Mouse (Mus musculus) urinary bladder, postnatal 14 days (tissue): ENCODE results near the gene Chmp2a.
"Not testable (repeated sequence)": the region's sequence is repeated elsewhere in the genome, so short reads cannot be mapped to it uniquely, and the experiment has no call there.

ENCODE experiments used
- DNase-seq: peaks from one replicate; pipeline ENCODE4 v3.0.0; 2021; ENCODE audit warnings: low spot score

Chmp2a gene

DNA sequence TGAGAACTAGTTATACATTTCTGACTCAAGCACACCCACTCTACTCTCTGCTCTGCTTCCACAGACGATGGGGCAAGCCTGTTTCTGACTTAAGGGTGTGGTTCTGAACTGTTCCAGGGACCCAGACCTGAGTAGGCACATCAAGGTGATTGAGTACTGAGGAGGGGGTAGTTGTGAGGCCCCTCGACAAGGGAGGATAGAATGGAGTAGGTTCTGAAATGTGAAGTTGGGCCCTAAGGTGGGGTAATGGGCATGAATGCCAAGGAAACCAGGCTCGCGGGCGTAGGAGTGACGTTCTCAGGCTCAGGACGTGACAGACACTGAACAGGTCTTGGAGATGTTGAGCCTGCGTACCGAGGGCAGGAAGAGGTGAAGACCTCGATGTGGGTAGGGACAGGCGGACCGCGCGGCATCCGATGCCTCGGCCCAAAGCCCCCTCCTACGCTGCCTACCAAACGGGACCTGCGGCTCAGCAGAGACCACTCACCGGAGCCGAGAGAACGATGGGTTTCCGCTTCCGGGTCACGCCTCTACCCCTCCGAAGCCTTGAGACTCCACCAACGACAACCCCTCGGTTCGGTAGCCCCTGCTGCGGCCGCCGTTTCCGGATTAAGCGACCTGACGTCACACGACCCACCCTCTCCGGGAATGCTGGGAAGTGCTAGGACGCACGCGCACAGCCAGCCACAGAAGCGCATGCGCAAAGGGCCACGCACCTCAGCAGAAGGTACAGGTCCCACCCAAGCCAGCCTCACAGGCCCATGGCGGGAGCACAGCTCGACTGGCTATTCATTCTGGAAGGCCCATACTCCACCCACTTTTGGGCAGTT lies at the start of gene Chmp2a:
TSS of gene Chmp2a (minus strand) at position 660 of the 830 bp plus-strand sequence.
- peak; percentile 98 for DNase-seq

DNA sequence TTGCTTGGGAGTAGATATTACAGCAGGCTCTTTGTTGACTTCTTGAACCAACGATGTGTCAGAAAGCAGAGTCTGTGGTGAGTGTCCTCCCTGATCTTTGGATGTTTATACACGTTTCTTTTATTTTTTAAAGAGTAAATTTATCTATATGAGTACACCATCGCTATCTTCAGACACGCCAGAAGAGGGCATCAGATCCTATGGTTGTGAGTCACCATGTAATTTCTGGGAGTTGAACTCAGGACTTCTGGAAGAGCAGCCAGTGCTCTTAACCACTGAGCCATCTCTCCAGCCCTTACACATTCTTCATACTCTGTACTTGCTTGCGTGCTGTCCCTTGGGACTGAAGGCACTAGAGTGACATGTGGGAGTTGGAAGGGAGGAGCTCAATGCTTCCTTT lies 37.7 kb upstream of the Chmp2a start:
- DNase-seq = no peak

DNA sequence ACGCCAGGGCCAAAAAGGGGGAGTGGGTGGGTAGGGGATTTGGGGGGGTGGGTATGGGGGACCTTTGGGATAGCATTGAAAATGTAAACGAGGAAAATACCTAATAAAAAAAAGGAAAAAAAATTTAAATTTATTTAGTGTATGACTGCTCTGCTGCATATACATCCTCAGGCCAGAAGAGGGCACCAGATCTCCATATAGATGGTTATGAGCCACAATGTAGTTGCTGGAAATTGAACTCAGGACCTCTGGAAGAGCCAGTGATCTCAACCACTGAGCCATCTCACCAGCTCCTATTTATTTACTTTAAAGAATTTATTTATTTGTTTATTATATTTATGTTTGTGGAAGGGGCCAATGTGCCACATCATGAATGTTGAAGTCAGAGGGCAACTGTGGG lies 28.8 kb upstream of the Chmp2a start:
- not testable (repeated sequence) for DNase-seq

DNA sequence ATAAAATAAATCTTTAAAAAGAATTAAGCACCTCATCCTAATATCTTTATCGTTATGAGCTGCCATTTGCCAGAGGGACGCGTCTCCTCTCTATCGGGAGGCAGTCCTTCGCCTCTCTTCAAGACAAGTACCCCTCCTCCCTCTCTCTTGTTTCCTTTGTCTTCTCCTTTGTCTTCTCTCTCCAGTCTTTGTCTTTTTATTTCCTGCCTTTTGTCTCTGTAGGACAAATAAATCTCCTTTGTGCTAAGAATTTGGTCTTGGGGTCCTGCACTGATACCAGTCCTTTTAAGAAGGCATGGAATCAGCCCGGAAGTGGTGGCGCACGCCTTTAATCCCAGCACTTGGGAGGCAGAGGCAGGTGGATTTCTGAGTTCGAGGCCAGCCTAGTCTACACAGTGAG lies 24.9 kb upstream of the Chmp2a start:
- no peak for DNase-seq

DNA sequence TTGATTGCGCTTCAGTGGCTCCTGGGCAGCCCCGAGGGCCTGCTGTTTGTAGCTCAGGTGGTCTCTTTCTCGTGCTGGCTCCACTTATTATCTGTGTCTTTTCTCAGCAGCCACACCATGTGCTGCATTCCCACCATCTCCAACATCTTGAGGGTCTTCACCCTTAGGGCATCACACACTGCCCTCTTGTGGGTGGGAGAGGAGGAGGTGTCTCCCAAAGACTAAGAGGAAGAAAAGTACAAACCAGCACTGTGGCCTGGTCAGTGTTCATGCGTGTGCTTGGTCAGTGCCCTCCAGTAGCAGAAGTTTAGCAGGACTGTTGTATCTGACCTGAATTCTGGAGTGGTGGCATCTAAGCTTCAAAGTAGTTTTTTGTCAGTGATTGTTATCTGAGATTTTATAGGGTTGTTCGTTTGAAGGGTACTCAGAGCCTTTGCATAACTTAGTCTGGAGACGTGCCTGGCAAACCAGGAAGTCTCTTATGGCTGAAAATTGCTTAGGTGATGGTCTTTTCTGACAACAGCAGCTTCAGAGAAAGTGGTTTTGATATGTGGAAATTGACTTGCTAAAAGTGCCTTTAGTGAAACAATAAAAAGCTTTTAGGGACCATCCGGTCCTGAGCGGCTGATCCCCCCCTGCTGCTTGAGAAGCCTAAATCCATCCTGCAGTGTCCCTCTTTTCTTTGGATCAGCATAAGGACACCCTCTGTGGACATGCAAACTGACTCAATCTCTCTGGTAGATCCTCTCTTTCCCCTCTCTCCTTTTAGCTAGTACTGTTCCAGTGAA lies 22.5 kb upstream of the Chmp2a start:
- DNase-seq = no peak

DNA sequence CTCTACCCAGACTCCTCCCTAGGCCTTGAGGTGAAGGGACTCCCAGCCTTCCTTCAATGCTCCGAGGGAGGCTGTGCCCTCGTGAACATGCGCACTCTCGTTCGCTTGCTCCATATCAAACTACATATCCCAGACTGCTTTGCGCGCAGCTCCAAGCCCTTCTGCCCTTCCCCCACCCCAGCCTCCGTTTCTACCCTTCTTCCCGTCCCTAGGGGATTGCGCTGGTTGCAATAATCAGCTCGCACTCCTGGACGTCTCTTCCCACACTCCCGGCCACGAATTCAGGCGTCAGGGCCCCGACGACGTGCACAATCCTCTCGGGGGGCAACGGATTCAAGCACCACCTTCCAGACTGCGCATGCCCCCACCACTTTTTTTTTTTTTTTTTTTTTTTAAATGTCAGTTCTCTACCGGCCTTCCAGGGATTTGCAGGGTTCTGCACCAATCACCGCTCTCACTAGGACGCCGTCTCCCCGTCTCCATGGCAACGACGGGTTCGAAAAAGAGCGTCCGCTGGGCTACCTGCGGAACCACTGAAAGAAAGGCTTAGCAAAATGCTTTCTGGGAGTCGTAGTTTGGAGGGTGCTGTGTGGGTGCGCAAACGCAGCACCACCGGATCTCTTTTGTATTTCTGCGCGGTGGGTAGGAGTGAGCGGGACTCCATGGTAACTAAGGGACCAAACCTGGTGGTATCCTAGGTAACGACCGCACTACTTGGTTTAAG lies 19.8 kb upstream of the Chmp2a start, which contains the start of gene Mzf1:
TSS of gene Mzf1 (minus strand) at position 478 of the 724 bp plus-strand sequence.
- peak; percentile 95 for DNase-seq

DNA sequence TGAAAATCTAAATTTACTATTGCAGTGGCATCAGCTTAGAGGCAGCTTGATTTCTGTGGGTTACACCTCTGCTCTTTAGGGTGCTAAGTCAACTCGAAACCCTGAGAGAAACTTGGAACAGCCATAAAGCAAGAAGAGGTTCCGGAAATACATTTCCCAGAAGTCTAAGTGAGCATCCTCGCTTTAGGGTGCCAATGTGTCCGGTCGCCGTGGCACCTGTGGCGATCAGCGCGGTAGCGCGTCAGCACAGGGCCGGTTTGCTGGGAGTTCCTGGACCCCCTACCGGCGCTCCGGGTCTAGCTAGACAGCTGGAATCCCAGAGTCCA lies 19.3 kb upstream of the Chmp2a start:
- no peak for DNase-seq

DNA sequence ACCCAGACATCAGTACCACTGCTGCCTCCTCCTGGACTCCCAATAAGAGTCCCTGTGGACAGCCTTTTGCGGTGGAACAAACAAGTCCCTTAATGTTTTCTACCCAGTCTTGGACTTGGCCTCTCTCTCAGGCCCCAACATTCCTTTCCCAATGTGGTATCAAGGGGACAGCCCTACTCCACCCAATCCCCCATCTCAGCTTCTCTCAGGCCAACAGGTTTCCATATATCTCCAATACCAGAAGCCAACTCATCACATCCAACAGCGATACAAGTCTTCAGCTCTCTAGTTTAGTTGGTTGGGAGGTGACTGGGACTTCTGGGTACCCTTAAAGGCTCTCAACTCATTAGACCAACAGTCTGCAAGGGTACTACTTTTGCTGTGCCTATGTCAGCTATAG lies 18.9 kb upstream of the Chmp2a start:
- no peak for DNase-seq

DNA sequence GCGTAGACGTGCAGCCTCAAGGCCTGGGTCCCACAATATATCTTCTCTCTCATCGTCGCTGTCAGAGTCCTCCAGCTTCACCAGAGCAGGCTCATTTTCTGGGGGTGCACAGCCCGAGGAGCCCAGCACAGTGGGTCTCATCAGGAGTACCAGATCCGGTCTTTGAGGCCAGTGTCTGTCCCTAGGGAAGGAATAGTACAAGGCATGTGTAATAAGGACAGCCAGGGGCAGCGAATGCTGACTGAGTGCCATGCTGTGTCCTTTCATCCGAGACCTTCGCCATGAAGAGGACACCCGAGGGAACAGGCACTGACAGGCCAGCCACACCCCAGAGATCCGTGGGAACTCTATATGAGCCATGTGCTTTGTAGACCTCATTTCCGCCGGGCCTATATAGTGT lies 18.4 kb upstream of the Chmp2a start:
- DNase-seq = no peak

DNA sequence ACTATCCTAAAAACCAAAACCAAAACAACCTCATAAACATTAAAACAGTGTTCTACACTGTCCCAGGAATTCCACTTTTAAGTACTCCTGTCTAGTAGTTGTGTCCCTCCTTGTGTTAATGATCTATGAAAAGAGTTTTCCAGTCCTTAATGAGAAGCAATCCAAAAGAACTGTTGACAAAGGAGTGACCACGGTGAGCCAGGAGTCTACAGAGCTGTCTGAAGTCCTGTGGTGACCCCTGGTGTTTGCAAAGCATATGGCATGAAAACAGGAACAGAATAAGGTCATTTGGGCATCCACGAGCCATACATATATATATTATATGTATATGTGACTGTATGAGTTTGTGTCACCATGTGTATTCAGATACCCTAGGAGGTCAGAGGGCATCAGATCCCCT lies 11.5 kb upstream of the Chmp2a start:
- DNase-seq = peak; percentile 69

DNA sequence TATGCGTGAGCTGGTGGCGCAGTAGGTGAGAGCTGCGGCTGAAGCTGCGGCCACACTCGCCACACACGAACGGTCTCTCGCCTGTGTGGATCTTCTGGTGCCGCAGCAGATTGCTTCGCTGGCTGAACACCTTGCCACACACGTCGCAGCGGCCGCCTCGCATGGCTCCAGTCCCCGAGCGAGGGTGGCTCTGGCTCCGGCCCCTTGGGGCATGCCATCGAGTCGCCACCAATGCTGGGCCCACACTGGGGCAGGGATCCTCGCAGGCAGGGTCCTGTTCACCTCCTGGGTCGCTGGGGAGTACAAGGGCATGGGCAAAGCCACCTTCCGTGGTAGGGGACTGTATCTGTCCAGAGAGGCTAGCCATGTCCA lies 9.6 kb upstream of the Chmp2a start:
- no peak for DNase-seq

DNA sequence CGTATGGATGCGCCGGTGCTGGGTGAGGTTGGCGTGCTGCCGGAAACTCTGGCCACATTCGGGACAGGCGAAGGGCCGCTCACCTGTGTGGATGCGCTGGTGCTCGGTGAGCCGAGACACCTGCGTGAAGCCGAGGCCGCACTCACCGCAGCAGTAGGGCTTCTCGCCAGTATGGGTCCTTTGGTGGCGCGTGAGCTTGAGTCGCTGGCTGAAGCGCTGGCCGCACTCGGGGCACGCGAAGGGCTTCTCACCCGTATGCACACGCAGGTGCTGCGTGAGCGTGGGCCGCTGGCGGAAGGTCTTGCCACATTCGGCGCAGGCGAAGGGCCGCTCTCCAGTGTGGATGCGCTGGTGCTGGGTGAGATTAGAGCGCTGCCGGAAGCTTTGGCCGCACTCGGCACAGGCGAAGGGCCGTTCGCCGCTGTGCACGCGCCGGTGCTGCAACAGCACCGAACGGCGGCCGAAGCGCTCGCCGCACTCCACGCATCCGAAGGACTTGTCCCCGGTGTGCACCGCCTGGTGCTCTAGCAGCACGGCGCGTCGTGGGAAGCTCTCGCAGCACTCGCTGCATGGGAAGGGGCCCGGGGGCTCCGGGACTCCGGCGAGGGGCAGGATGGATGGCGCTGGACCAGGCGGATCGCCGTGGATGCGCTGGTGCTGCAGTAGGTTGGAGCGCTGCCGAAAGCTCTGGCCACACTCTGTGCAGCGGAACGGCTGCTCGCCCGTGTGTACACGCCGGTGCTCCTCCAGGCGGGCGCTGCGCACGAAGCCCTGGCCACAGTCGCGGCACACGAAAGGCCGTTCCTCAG lies 9.0 kb upstream of the Chmp2a start:
- peak; percentile 26 for DNase-seq

DNA sequence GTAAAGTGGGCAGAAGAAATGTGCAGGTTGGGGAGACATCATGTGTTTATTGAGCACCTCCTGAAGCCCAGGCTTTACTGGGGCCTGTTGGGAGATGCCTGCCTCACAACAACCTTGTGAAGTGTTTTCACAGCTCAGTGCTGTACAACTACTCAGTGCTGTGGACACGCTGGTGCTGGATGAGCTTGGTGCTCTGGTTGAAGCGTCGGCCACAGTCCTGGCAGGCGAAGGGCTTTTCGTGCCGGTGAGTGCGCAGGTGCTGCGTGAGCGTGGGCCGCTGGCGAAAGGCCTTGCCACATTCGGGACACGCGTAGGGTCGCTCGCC lies 8.5 kb upstream of the Chmp2a start:
- no peak for DNase-seq

DNA sequence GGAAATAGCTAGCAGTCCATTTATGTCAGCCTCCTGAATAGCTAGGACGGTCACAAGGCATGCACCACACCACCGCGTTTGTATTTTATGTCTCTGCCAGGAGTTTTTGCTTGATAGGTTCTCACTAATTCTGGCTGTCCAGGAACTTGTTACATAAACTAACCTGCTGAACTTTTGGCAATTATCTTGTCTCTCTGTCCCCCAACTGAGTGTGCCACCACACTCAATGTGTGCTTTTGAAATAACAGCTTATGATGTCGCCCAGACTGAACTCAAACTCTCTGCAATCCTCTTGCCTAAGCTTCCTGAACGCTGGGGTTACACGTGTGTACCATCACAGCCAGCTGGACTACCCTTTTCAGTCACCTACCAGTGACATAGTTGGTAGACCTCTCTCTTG lies 7.9 kb upstream of the Chmp2a start:
- no peak for DNase-seq

DNA sequence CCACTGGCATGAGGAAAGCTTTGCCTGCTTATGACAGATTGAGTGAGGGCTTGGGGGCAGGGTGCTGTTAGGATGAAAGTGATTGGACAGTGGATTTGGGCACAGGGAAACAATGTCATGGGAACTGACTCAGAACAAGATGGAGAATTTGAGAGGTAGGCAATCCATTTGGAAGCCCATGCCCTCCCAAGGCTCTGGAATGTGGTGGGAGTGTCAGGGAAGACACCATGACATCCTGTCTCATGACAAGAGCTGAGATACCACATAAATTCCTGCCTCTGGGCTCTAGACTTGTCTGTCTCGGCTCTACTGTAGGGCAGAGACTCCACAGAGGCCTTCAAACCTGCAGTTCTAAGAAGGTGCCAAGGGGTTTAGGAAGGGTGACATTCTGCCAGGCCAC lies 6.6 kb upstream of the Chmp2a start:
- DNase-seq = no peak

DNA sequence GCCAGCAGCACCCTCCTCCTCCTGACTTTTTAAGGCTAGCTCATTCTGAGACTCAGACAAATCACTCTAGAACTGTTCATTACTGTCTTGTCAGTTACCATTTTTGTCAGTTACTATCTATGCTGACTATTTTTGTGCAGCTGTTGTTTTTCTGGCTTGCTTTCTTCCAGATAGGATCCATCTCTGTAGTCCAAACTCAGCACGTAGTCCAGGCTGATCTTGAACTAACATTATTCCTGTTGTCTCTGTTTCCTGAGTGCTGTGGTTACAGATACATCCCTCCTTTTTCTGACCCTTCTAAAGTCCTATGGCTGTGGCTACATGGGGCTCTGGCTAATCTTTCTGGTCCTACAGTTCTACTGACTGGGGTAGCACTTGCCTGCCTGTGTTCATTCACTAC lies 4.6 kb upstream of the Chmp2a start:
- DNase-seq = no peak

DNA sequence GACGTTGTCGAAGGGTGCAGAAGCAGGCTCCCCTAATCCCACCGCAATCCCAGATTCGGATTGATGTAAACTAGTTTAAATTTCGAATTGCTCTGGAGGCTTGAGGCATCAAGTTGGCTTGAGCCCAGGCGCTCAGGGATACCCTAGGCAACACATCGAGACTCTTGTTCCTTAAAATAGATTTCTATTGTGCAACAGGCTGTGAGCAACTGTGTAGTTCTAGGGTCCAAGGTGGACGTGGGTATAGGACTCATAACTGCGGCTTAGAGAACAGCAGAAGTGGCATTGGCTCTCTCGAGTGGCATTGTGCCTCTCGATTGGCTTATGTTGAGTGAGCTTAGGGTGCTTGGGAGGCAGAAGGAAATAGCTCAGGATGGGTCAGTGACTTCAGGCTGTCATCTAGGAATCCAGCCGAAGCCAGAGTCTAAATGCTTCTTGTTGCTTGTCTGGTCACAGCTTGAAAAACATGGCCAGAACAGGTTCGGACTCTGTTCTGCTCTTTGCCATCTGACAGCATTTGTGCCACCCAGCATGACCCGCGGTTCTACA lies 4.1 kb upstream of the Chmp2a start:
- no peak for DNase-seq

DNA sequence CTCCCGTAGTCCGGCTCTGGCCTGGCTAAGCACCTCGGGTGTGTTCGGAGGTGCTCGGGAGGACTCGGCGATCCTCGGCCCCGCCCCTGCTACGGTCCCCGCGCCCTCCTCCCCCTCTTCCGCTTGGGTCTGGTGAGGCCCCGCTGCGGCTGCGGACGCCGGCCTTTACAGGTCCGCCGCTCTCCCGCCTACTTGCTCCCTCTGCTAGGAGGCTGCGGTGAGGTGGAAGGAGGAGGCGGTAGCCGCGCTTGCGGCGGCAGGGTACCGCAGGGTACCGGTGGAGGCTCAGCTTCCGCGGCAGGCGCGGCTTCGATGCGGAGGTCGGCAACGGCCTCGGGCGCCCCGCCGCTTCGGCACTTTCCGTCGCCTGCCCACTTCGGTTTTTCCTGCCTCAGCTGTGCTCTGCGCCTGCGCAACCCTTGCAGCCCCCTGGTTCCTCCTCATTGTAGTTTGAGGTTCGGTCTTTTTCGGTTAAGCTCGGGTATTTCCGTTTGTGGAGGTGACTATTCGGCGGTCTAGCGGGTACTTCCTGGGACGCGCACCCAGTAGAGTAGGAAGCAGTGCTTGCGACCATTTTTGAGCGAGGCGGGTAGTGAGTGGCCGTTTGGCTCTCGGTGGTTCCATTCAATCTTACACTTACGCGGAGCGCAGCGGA lies 3.4 kb upstream of the Chmp2a start, which contains the start of gene Ube2m:
TSS of gene Ube2m (minus strand) at position 375 of the 655 bp plus-strand sequence.
- DNase-seq = peak; percentile 99

DNA sequence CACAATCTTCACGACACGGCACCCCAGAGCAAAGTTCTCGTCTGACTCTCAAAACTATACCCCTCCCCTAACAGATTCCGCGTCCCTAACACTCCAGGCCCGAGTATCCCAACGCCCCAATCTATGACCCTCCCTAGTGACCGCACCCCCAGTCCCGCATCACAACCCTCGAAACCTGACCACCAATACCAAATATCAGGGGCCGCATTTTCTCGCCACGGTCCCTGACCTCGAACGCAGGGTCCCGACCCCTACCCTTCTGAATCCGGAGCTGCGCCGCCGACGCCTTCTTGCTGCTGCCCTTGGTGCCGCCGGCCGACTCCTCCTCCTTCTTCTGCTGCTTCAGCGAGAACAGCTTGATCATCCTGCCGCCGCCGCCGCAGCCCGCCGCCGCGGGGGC lies 2.8 kb upstream of the Chmp2a start:
- DNase-seq = no peak

DNA sequence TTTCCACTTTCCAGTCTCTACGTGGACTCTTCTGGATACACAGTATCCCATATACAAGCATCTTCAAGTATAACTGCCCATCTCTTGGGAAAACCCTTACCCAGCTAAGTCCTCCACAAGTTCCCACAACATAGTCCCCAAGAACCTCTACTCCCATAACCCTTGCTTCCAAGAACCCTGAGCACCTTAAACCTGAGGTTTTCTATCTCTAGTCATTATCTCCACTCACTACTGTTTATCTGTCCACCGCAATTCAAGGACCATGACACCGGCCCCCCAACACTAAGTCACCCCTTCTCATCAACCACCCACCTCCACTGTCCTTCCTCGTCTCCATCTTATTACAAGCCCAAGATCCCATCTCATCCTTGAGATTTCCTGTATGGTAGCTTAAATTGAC lies 2.2 kb upstream of the Chmp2a start:
- no peak for DNase-seq

DNA sequence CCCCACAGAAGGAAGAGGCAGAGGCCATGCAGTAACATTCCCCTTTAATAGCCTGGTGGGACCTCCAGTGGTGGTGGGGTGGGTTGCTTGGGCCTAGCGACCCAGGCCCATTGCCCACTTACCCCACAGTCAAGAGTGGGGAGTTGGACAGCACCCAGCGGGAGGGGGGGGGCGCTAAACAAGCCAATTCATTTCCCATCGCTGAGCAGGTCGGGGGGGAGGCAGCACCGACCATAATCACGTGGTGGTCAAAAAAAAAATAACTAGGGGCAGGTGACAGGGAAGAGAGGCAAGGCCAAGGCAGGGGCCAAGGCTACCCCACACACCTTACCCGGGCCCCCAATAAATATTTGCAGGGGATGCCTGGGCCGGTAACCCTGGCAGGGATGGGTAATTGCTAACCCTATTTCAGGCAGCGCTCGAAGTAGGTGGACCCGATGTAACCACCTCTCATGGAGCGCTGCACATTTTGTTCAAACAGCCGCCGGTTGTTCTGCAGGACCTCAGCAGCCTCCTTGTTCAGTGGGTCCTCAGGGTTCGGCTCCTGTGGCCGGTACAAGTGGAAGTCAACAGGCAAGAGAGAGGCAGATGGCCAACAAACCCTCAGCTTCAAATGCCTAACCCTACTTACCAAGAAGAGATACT lies 726 bp upstream of the Chmp2a start:
- no peak for DNase-seq
